Mouse (Mus musculus): ENCODE results near the gene Stk32c. TPM values are rescaled to one million over a fixed set of nuclear protein-coding genes. Genes with fewer than 3 reads are reported as not detected.
A peak's percentile ranks its signal among the peaks of the same experiment; 100 is the strongest.

The Stk32c gene
- polyA plus RNA-seq, 1 experiment from 2014 or later = 0.13 TPM

DNA sequence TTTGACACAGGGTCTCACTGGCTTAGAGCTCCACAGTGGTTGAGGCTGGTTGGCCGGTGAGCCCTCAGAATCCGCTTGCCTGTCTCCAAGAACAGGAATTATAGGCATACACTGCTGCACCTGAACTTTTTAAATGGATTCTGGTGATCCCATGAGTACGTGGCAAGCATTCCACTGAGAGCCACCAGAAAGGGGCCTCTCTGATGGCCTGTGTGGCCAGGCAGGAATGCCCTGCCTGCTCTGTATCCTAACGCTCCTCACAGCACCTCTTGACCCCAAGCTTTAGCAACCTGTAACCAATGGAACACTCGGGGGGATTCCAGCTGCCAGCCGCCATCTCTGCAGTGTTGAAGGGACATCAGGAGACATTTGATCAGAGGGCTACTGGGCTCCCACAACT, 1.3 kb downstream of the Stk32c start:
- no peak for TF ChIP-seq CTCF (IDR thresholded peaks at IDR 0.05)
- no peaks in the 10 kb centered on the region for H3K27me3 ChIP-seq
- CTCF ChIA-PET = interaction anchor here (0.6 to 1.9 kb wide), 2 partner anchors 87 to 201 kb away, joined by 4 to 6 read pairs; no protein-coding TSS in a partner anchor
- no peak for ATAC-seq
- POLR2A ChIA-PET = no interaction called here
- no peak for DNase-seq (ENCODE audit: low read depth, low spot score)
- in situ Hi-C loops (cut with MboI; ENCODE audit: low pct_unique_long_range_greater_than_20kb) = loop anchor here (25.0 kb wide), 1 partner anchor 374 kb away; the partner anchor contains the start of genes Mapk1ip1 and Ppp2r2d

DNA sequence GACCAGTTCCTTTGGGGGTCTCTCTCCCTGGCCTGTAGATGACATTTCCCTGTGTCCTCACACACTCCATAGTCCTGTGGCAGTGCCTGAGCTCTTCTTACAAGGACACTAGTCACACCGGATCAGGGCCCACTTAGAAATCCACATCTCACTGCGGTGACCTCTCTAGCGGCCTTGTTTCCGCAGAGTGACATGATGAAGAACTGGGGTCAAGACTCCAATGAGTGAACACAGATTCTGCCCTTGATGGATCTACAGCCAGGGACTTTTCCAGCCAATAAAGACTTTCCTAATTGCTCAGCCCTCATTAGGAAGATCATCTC, 4.4 kb downstream of the Stk32c start:
- no peak for ATAC-seq
- in situ Hi-C loops (cut with MboI; ENCODE audit: low pct_unique_long_range_greater_than_20kb) = loop anchor here (25.0 kb wide), 1 partner anchor 371 kb away; the partner anchor contains the start of genes Mapk1ip1 and Ppp2r2d
- CTCF ChIA-PET = interaction anchor here (1.7 to 2.1 kb wide), 3 partner anchors 25 to 91 kb away, joined by 5 to 7 read pairs (median 7); no protein-coding TSS in a partner anchor
- no peak for DNase-seq (ENCODE audit: low read depth, low spot score)
- peaks cover 7% of the 10 kb centered on the region for H3K27me3 ChIP-seq
- no peak for TF ChIP-seq CTCF (IDR thresholded peaks at IDR 0.05)
- POLR2A ChIA-PET = interaction anchor here (0.7 kb wide), 1 partner anchor 64 kb away, joined by 3 read pairs; no protein-coding TSS in a partner anchor

DNA sequence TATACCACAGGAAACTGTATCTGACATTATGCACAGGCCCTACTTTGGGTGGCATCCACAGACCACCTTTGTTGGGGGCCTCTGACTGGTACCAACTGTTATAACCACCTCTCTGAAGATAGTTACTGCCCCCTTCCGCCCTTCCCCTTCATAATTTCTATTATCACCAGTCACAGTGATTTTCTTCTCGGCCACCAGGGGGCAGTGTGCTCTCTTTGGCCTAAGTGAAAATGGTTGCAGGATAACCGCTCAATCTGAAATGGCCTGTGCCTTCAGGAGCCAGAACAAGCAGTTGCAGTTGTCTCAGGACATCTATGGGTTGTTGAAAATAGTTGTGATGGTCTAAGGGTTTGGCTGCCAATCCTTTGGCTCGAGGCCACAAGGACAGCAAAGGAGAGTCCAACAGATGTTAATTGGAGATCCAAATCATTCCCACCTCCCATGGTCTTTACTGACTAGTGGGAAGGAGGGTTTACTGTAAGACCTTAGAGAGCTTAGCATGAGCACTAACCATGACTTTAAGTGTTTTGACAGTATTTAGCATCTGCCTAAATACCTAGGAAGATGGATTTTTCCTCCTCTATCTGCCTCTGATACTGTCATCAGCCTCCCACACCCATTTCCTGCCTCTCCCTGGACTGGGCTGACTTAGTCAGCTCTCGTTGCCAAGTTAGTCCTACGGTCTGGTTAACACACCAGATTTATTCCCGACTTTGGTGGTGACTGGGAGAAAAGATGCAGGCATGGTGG, 4.9 kb downstream of the Stk32c start:
- in situ Hi-C loops (cut with MboI; ENCODE audit: low pct_unique_long_range_greater_than_20kb) = loop anchor here (25.0 kb wide), 1 partner anchor 371 kb away; the partner anchor contains the start of genes Mapk1ip1 and Ppp2r2d
- POLR2A ChIA-PET = no interaction called here
- DNase-seq (ENCODE audit: low read depth, low spot score) = no peak
- peak; percentile 76 for ATAC-seq
- TF ChIP-seq CTCF (IDR thresholded peaks at IDR 0.05) = peak; percentile 89
- CTCF ChIA-PET = interaction anchor here (0.8 to 2.1 kb wide), 4 partner anchors 11 to 92 kb away, joined by 3 to 7 read pairs (median 6); no protein-coding TSS in a partner anchor
- peaks cover 8% of the 10 kb centered on the region for H3K27me3 ChIP-seq

DNA sequence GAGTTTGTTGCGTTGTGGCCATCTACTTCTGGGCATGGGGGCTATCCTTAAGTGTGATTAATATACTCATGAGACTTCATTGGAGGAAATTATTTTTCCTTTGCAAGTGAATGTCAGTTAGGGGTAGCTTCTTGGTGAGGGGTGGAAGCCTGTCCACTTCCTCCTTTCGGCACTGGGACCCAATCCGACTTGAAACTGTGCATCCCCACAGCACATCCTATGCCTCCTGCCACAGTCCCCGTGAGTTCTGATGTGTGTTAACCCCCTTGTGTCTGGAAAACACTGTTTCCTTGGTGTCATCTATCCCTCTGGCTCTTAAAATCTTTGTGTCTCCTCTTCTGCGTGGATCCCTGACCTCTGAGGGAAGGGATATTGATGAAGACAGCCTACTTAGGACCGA, 11.9 kb downstream of the Stk32c start:
- H3K27me3 ChIP-seq = peaks cover 19% of the 10 kb centered on the region
- DNase-seq (ENCODE audit: low read depth, low spot score) (no peak), ATAC-seq (no peak)
- no peak for TF ChIP-seq CTCF (IDR thresholded peaks at IDR 0.05)
- ChIA-PET POLR2A (no interaction called here), CTCF (interaction anchor here (0.9 to 2.4 kb wide), 6 partner anchors 12 to 133 kb away, joined by 3 to 15 read pairs (median 4); no protein-coding TSS in a partner anchor)
- in situ Hi-C loops (cut with MboI; ENCODE audit: low pct_unique_long_range_greater_than_20kb) = loop anchor here (25.0 kb wide), 1 partner anchor 364 kb away; the partner anchor contains the start of genes Mapk1ip1 and Ppp2r2d

DNA sequence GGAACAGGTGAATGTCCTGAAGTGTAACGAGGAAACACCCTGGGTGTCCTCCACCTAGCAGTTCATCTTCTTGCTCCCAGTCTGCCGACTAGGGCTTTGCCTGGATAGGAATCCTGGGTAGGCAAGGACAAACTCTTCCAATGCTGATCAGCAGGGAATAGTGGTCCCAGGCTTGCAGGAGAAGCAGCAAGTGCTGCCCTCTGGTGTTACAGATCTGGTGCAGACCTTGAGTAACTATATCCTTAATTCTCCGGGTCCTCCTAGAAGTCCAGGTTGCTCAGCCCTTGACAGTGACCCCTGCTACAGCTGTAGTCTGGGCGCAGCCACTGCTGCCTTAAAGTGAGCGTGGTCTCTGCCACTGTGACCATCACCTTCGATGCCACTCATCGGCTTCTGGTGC, 13.0 kb downstream of the Stk32c start:
- CTCF ChIA-PET = interaction anchor here (0.9 to 2.4 kb wide), 7 partner anchors 11 to 132 kb away, joined by 3 to 15 read pairs (median 3); no protein-coding TSS in a partner anchor
- peak; percentile 66 for ATAC-seq
- peaks cover 19% of the 10 kb centered on the region for H3K27me3 ChIP-seq
- TF ChIP-seq CTCF (IDR thresholded peaks at IDR 0.05) = peak; percentile 76
- DNase-seq (ENCODE audit: low read depth, low spot score) = no peak
- POLR2A ChIA-PET = no interaction called here
- in situ Hi-C loops (cut with MboI; ENCODE audit: low pct_unique_long_range_greater_than_20kb) = loop anchor here (25.0 kb wide), 1 partner anchor 363 kb away; the partner anchor contains the start of genes Mapk1ip1 and Ppp2r2d

DNA sequence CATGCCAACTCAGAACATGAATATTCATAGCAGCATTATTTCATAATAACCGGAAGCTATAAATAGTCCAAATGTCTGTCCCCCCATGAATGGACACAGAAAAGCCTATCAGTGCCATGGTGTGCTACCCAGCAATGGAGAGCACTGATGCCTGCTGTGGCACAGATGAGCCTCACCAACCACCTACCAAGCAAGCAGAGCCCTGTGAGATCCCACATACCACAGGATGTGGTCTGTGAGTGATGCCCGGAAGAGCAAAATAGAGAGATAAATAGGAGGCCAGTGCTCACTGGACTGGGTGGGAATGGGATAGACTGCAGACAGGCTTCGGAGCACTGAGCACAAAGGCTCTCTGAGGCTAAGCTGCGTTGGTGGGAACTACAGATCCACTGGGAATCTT, 16.1 kb downstream of the Stk32c start:
- ATAC-seq (peak; percentile 87), DNase-seq (ENCODE audit: low read depth, low spot score) (no peak)
- in situ Hi-C loops (cut with MboI; ENCODE audit: low pct_unique_long_range_greater_than_20kb) = loop anchor here (5.0 kb wide), 1 partner anchor 75 kb away; no protein-coding TSS in a partner anchor
- ChIA-PET CTCF (interaction anchor here (1.3 kb wide), 1 partner anchor 10 kb away, joined by 3 read pairs; no protein-coding TSS in a partner anchor), POLR2A (no interaction called here)
- no peak for TF ChIP-seq CTCF (IDR thresholded peaks at IDR 0.05)
- peaks cover 7% of the 10 kb centered on the region for H3K27me3 ChIP-seq

DNA sequence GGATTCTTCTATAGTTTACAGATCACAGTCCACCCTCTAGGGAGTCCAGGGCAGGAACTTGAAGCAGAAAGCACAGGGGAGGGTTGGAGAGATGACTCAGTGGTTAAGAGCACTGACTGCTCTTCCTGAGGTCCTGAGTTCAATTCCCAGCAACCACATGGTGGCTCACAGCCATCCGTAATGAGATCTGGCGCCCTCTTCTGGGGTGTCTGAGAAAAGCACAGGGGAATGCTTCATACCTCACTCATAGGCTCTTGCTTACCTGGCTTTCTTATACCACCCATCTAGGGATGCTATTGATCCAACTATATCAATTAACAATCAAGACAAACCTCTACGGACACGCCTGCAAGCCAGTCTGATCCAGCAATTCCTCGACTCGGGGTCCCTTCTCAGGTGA, 21.5 kb downstream of the Stk32c start:
- ChIA-PET CTCF (interaction anchor here (1.5 kb wide), 1 partner anchor 86 kb away, joined by 3 read pairs; no protein-coding TSS in a partner anchor), POLR2A (interaction anchor here (0.5 kb wide), 1 partner anchor 33 kb away, joined by 3 read pairs; no protein-coding TSS in a partner anchor)
- TF ChIP-seq CTCF (IDR thresholded peaks at IDR 0.05) = no peak
- in situ Hi-C loops (cut with MboI; ENCODE audit: low pct_unique_long_range_greater_than_20kb) = no loop called here
- DNase-seq (ENCODE audit: low read depth, low spot score) (no peak), ATAC-seq (no peak)
- peaks cover 24% of the 10 kb centered on the region for H3K27me3 ChIP-seq

DNA sequence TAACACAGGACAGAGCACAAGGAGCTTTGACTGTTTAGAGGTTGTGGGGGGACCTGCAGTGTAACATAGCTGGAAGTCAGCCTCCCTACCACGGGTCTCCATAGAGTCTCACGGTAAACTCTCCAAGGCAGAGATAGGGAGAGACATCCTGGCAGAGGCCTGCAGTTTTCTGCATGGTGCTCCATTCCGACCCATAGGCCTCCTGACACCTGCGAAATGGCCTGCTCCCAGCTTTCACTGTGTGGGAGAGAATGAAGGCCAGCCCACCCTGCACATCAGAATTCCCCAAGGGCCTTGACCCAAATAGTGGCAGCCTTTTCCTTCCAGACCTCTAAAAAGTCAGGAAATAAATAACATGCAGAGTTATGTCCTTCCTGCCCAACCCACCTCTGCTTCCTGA, 22.5 kb downstream of the Stk32c start:
- ATAC-seq (no peak), DNase-seq (ENCODE audit: low read depth, low spot score) (no peak)
- POLR2A ChIA-PET = no interaction called here
- peaks cover 26% of the 10 kb centered on the region for H3K27me3 ChIP-seq
- CTCF ChIA-PET = interaction anchor here (1.2 kb wide), 1 partner anchor 72 kb away, joined by 3 read pairs; no protein-coding TSS in a partner anchor
- in situ Hi-C loops (cut with MboI; ENCODE audit: low pct_unique_long_range_greater_than_20kb) = no loop called here
- no peak for TF ChIP-seq CTCF (IDR thresholded peaks at IDR 0.05)

DNA sequence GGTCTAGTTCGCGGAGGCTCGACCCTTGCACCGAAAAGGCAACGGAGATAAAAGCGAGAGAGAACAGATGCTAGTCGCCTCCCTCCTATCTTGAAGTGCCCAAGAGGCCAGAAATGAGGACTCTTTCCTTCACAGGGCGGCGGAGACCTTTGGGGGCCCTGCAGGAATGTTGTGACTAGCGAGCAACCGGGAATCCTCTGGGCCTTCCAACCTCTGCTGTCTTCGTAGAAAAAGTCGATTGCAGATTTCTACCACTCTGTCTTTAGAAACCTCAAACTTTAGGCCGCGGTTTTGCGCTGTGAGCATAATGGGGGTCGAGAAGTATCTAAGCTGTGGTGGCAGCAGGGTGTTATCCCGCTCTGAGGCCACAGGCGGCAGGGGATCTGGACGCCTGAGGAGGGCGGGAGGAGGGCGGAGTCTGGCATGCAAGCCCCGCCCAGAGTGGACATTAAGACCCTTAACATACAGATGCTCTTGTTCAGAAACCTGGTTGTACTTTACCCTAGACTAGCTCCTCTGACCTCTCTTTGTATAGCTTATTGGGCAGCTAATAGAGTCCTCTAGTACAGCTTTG, 24.4 kb downstream of the Stk32c start:
- H3K27me3 ChIP-seq = peaks cover 26% of the 10 kb centered on the region
- no peak for TF ChIP-seq CTCF (IDR thresholded peaks at IDR 0.05)
- no peak for DNase-seq (ENCODE audit: low read depth, low spot score)
- ChIA-PET CTCF (interaction anchor here (0.9 kb wide), 1 partner anchor 12 kb away, joined by 3 read pairs; no protein-coding TSS in a partner anchor), POLR2A (no interaction called here)
- in situ Hi-C loops (cut with MboI; ENCODE audit: low pct_unique_long_range_greater_than_20kb) = no loop called here
- ATAC-seq = no peak

DNA sequence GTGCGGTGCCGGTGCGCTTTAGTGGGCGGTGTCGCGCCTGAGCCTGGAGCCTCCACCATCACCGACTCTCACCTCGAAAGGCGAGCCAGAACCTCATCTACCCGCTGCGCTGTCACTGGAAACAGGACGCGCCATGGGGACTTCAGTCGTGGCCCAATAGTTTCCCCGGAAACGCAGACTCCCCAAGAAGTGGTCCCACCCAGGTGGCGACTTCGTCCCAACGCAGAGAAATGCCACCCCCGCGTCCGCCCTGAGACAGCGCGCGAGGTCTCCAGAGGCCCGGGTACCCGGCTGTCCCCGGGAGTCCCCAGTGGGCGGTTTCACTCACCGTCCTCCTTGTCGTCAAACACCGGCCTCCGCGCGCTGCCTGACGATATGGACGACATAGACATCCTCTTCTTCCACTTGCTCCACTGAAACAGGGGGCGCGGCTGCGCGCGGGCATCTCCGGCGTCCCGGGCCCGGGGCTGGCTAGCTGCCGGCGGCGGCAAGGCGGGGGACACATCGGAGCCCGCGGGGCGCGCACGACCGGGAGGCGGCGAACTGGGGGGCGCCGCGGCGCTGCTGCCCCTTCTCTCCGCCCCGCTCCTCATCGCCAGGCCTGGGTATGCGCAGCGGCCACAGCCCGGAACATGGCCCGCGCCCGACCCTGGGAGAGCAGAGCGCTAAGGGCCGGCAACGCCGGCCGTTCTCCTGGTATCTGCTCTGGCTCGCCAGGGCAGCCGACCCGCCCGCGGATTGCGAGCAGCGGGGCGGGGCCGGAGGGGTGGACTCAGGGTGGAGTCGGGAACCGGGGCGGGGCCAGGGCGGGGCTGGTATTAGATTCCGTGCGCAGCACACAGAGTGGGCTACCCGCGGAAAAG, 25.1 kb downstream of the Stk32c start:
- DNase-seq (ENCODE audit: low read depth, low spot score) (no peak), ATAC-seq (peak; percentile 26)
- ChIA-PET CTCF (interaction anchor here (0.9 kb wide), 1 partner anchor 13 kb away, joined by 3 read pairs; no protein-coding TSS in a partner anchor), POLR2A (no interaction called here)
- in situ Hi-C loops (cut with MboI; ENCODE audit: low pct_unique_long_range_greater_than_20kb) = no loop called here
- H3K27me3 ChIP-seq = peaks cover 26% of the 10 kb centered on the region
- TF ChIP-seq CTCF (IDR thresholded peaks at IDR 0.05) = no peak
